Mouse (Mus musculus) stomach, embryonic 15.5 days (tissue): Measurements from ENCODE around the gene Trip13. TPM values are rescaled to one million over a fixed set of nuclear protein-coding genes. Genes with fewer than 3 reads are reported as not detected.

Source experiments
- ATAC-seq: fragments of 200-750 bp; cut with Nextera tagmentation; 2 replicates; pipeline ENCODE4 v1.8.0; 2017; ENCODE audit warnings: low read depth, moderate number of reproducible peaks, moderate TSS enrichment; ENCODE audit not compliant: insufficient read depth, low FRiP score
- H3K27ac ChIP-seq: fragments of 300-500 bp; sonication (generic); 2 replicates; pipeline ENCODE4 v1.5.1; 2015; ENCODE audit warnings: mild to moderate bottlenecking, inconsistent platforms
- H3K27me3 ChIP-seq: fragments of 300-500 bp; sonication (generic); replicated peaks from 2 replicates; pipeline ENCODE4 v1.6.1; 2015; ENCODE audit warnings: inconsistent platforms
- H3K36me3 ChIP-seq: fragments of 300-500 bp; sonication (generic); 2 replicates; pipeline ENCODE4 v1.6.1; 2015; ENCODE audit warnings: inconsistent platforms
- H3K4me1 ChIP-seq: fragments of 300-500 bp; sonication (generic); 2 replicates; pipeline ENCODE4 v1.6.1; 2015; ENCODE audit warnings: inconsistent platforms
- H3K4me2 ChIP-seq: fragments of 300-500 bp; sonication (generic); 2 replicates; pipeline ENCODE4 v1.6.1; 2015; ENCODE audit warnings: mild to moderate bottlenecking, inconsistent platforms
- H3K4me3 ChIP-seq: fragments of 300-500 bp; sonication (generic); replicated peaks from 2 replicates; pipeline ENCODE4 v1.5.1; 2015; ENCODE audit warnings: inconsistent platforms
- H3K9ac ChIP-seq: fragments of 300-500 bp; sonication (generic); 2 replicates; pipeline ENCODE4 v1.6.1; 2015; ENCODE audit warnings: inconsistent platforms
- H3K9me3 ChIP-seq: fragments of 300-500 bp; sonication (generic); 2 replicates; pipeline ENCODE4 v1.6.1; 2016; ENCODE audit warnings: inconsistent platforms
- WGBS: fragments of 180-500 bp; shearing (Covaris S2); methylation state at CpG from one replicate; pipeline ENCODE4 v1.1.7; 2015; 5-methylcytosine and 5-hydroxymethylcytosine counted together
- microRNA-seq: library from miRNA; unstranded; fragments of <30 nt; microRNA quantifications from one replicate; pipeline ENCODE4, GENCODE M21; 2016
- polyA plus RNA-seq: library from polyadenylated mRNA; unstranded; fragments of >200 nt; fragmentation: Nextera tagmentation; extraction: Ambion mirVana; gene quantifications from 2 replicates; pipeline ENCODE4 v1.2.1, GENCODE M21; 2015

Trip13 gene
- polyA plus RNA-seq, 1 experiment from 2014 or later: 32.8 TPM

DNA sequence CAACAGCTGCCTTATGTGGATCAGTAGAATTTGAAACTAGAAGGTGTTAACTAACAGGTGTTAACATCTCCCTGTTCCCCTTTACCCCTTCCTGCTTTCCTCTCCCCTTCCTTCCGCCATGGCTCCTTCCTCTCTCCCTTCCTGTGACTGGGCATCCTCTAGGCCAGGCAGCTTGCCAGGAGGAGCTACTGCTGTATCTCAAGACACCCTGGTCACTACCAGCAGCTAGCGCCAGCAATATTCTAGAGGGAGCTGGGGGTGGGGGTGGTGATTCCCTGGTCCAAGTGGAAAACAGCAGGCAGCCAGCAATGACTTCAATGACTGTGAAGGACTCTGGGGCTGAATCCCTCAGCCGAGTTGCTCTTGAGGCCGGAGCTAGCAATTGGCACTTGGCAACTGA is 51.9 kb downstream of the Trip13 start:
- H3K27ac ChIP-seq: no peak overlapping the region
- no peaks in the 10 kb centered on the region for H3K27me3 ChIP-seq
- no peak for ATAC-seq
- no peak overlapping the region for H3K4me3 ChIP-seq
- no peak overlapping the region for H3K9ac ChIP-seq
- H3K4me2 ChIP-seq: no peak overlapping the region
- no peaks in the 10 kb centered on the region for H3K36me3 ChIP-seq
- 65% methylated on average over 4 of the region's 4 CpGs for WGBS
- H3K4me1 ChIP-seq: no peaks in the 10 kb centered on the region; the same call in 1 of the 2 replicates
- H3K9me3 ChIP-seq: no peaks in the 10 kb centered on the region

DNA sequence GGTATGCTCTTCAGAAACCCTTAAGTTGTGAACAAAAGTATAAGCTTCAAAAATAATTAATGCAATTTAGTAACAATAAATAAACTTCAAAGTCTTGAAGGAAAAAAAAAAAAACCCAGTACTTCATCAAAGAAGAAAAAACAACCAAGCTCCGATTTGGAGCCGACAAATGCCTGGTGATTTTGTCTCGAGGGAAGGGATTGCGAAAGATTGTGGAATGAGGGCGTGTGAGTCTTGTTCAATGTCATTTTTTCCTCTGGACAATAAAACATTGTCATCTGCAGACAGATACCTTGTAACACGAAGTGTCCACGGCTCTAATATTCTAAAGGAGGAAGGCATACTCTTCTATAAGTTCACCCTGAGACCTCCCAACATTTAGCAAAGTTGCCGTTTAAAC is 56.2 kb downstream of the Trip13 start:
- no peaks in the 10 kb centered on the region for H3K36me3 ChIP-seq
- H3K27me3 ChIP-seq: no peaks in the 10 kb centered on the region
- no peak overlapping the region for H3K27ac ChIP-seq
- H3K9ac ChIP-seq: no peak overlapping the region
- 68% methylated on average over 8 of the region's 8 CpGs for WGBS
- H3K4me1 ChIP-seq: no peaks in the 10 kb centered on the region
- H3K4me2 ChIP-seq: no peak overlapping the region
- ATAC-seq: no peak
- H3K4me3 ChIP-seq: no peak overlapping the region
- no peaks in the 10 kb centered on the region for H3K9me3 ChIP-seq

- no peaks in the 10 kb centered on the region for H3K36me3 ChIP-seq
- no peaks in the 10 kb centered on the region for H3K27me3 ChIP-seq
- H3K9ac ChIP-seq: no peak overlapping the region
- H3K27ac ChIP-seq: no peak overlapping the region
- no peak for ATAC-seq
- 87% methylated on average over 5 of the region's 5 CpGs for WGBS
- no peak overlapping the region for H3K4me3 ChIP-seq
- H3K4me1 ChIP-seq: no peaks in the 10 kb centered on the region
- no peaks in the 10 kb centered on the region for H3K9me3 ChIP-seq
- no peak overlapping the region for H3K4me2 ChIP-seq
Measured at GRCm38 (mm10) chr13:73879824-73880223, 57.8 kb downstream of the Trip13 start.

DNA sequence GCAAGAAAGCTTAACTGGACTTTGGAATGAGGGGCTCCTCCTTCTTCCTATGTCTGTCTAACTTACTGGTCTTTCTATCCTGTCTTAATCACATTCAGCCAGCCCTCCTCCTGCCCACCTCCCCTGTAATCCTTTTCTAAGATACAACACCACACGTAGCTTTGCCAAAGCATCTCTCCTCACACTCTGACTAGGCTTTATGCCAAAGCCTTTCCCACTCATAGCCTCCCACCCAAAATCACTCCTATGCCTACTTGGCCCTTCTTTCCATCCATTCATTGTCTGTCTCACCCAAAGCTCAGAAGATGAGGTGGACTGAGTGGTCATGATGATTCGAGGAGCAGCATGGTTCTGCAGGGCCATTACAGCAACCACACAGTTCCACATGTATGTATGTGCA is 65.4 kb downstream of the Trip13 start:
- no peaks in the 10 kb centered on the region for H3K4me1 ChIP-seq
- ATAC-seq: no peak
- 71% methylated on average over 2 of the region's 2 CpGs for WGBS
- H3K4me3 ChIP-seq: no peak overlapping the region
- H3K27ac ChIP-seq: no peak overlapping the region
- H3K9ac ChIP-seq: no peak overlapping the region
- no peaks in the 10 kb centered on the region for H3K27me3 ChIP-seq
- H3K9me3 ChIP-seq: no peaks in the 10 kb centered on the region
- H3K36me3 ChIP-seq: no peaks in the 10 kb centered on the region
- no peak overlapping the region for H3K4me2 ChIP-seq

Small RNAs within 50 kb of the gene (microRNA-seq; reads per million reads assigned to microRNA genes)
- not detected for gene Gm25197

Other genes with a start within 250 kb of the Trip13 start
- gene Slc6a19, start 232.9 kb downstream of the Trip13 start, polyA plus RNA-seq: 1.7 and 1.9 TPM in 2 replicates
- 17.5 and 19.4 TPM in 2 replicates for gene Slc12a7, start 204.7 kb downstream of the Trip13 start, polyA plus RNA-seq
- gene Nkd2, start 90.2 kb downstream of the Trip13 start, polyA plus RNA-seq: 4.1 and 4.2 TPM in 2 replicates
- 41.7 and 43.9 TPM in 2 replicates for gene Brd9, start within 50 bp of the Trip13 start, polyA plus RNA-seq
- not detected in 2 replicates for gene Zdhhc11, start 26.1 kb upstream of the Trip13 start, polyA plus RNA-seq
- gene Tppp, start 71.6 kb upstream of the Trip13 start, polyA plus RNA-seq: 2.1 and 2.8 TPM in 2 replicates
- gene Cep72, start 124.5 kb upstream of the Trip13 start, polyA plus RNA-seq: 11.1 and 11.2 TPM in 2 replicates
- 0.55 and 1.1 TPM in 2 replicates for gene Slc9a3, start 183.7 kb upstream of the Trip13 start, polyA plus RNA-seq